Mouse (Mus musculus) myocyte (in vitro differentiated cells): ENCODE measurements at regions not wholly inside any gene's neighbourhood (a gene's known extent, or its start where the extent isn't known, plus 50 kb on each side); places are given as distances from the start of the nearest gene placed in this dataset.

Experiments used
- H3K27me3 ChIP-seq: one replicate; pipeline ENCODE4 v1.6.1; 2011; ENCODE audit not compliant: control insufficient read depth, insufficient read depth, insufficient read length
- H3K36me3 ChIP-seq: one replicate; pipeline ENCODE4 v1.6.1; 2011; ENCODE audit not compliant: control insufficient read depth, insufficient read depth
- H3K4me2 ChIP-seq: one replicate; pipeline ENCODE4 v1.6.1; 2011; ENCODE audit warnings: low read depth, control low read depth
- H3K4me3 ChIP-seq: one replicate; pipeline ENCODE4 v1.5.1; 2011; ENCODE audit warnings: mild to moderate bottlenecking, control low read depth, moderate library complexity
- H3K79me2 ChIP-seq: one replicate; pipeline ENCODE4 v1.6.1; 2011; ENCODE audit not compliant: control insufficient read depth, insufficient read depth
- H3ac ChIP-seq: one replicate; pipeline ENCODE4 v1.6.1; 2011; ENCODE audit not compliant: control insufficient read depth, insufficient read length
- CEBPB ChIP-seq: IDR thresholded peaks from 2 replicates; pipeline ENCODE4 v1.6.1; 2011; ENCODE audit warnings: mild to moderate bottlenecking, moderate library complexity; ENCODE audit not compliant: poor library complexity, insufficient read depth, severe bottlenecking
- E2F4 ChIP-seq: IDR thresholded peaks from one replicate; pipeline ENCODE4 v1.6.1; 2011; ENCODE audit warnings: mild to moderate bottlenecking, control low read depth, moderate library complexity; ENCODE audit not compliant: insufficient read depth
- MAX ChIP-seq: IDR thresholded peaks from one replicate; pipeline ENCODE4 v1.6.1; 2011; ENCODE audit warnings: low read depth, mild to moderate bottlenecking, control low read depth
- MYOD1 ChIP-seq, 3 experiments: IDR thresholded peaks; one replicate each; pipeline ENCODE4 v1.6.1; 2011; ENCODE audit warnings: control low read depth in 2 of 3, low read depth in 2 of 3, mild to moderate bottlenecking in 2 of 3, moderate library complexity in 1 of 3; ENCODE audit not compliant: insufficient read length in 2 of 3, control insufficient read depth in 1 of 3
- MYOG ChIP-seq, 3 experiments: IDR thresholded peaks; one replicate each; pipeline ENCODE4 v1.6.1; 2011; ENCODE audit warnings: control low read depth in 2 of 3, low read depth in 2 of 3, mild to moderate bottlenecking in 2 of 3; ENCODE audit not compliant: insufficient read length in 2 of 3, control insufficient read depth in 1 of 3, insufficient read depth in 1 of 3
- POLR2A ChIP-seq: IDR thresholded peaks from one replicate; pipeline ENCODE4 v1.6.1; 2011; ENCODE audit warnings: low read depth, mild to moderate bottlenecking, control low read depth, moderate library complexity; ENCODE audit not compliant: insufficient read length
- POLR2AphosphoS2 ChIP-seq: IDR thresholded peaks from one replicate; pipeline ENCODE4 v1.6.1; 2011; ENCODE audit warnings: low read depth, control low read depth; ENCODE audit not compliant: insufficient read length
- REST ChIP-seq: IDR thresholded peaks from one replicate; pipeline ENCODE4 v1.6.1; 2011; ENCODE audit warnings: mild to moderate bottlenecking, control low read depth, moderate library complexity; ENCODE audit not compliant: insufficient read depth, insufficient read length
- SRF ChIP-seq: IDR thresholded peaks from one replicate; pipeline ENCODE4 v1.6.1; 2011; ENCODE audit warnings: low read depth; ENCODE audit not compliant: control insufficient read depth, insufficient read length
- TCF12 ChIP-seq: IDR thresholded peaks from one replicate; pipeline ENCODE4 v1.6.1; 2011; ENCODE audit warnings: mild to moderate bottlenecking, control low read depth; ENCODE audit not compliant: poor library complexity, insufficient read depth, severe bottlenecking
- TCF3 ChIP-seq: IDR thresholded peaks from one replicate; pipeline ENCODE4 v1.6.1; 2011; ENCODE audit warnings: low read depth, control low read depth; ENCODE audit not compliant: insufficient read length
- USF1 ChIP-seq: IDR thresholded peaks from one replicate; pipeline ENCODE4 v1.6.1; 2011; ENCODE audit warnings: low read depth, mild to moderate bottlenecking, control low read depth, moderate library complexity

DNA sequence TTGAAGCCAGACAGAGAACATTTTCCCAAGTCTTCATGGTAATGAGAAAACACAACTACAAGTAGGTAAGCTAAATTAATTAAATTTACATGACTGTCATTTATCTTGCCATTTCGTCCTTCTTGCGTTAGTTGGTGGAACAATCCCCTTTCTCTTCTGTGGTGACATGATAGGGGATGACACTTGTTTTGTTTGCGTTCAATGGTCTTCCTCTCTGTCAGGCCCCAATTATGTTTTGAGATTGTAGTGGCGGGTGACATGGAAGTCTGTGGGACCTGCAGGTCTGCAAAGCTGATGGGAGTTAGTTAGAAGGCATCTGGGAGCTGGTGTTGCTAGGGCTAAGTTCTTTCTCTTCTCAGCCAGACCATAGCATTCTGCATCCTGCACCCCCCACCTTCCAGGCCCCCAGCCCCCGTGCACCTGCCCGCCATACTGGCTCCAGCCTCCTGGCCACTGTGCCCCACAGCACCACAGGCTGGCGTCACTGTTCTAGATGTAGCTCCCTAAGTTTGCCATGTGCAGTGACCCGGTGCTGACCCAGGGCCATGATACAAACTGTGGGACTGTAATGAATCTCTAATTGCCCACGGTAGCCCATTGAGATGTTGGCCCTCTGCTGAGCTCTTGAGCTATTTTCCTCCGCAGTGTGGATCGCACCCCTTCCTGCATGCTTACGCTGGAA is 528.7 kb downstream of the Sox2 start:
- Histone ChIP-seq H3ac (no peak overlapping the region), H3K27me3 (no peaks in the 10 kb centered on the region), H3K36me3 (no peaks in the 10 kb centered on the region), H3K4me3 (no peak overlapping the region), H3K79me2 (no peaks in the 10 kb centered on the region), H3K4me2 (no peak overlapping the region)
- TF ChIP-seq SRF = no peak
- TF ChIP-seq E2F4 = no peak
- no peak for TF ChIP-seq POLR2A
- no peak for TF ChIP-seq CEBPB
- no peak for TF ChIP-seq POLR2AphosphoS2
- no peak for TF ChIP-seq MYOG (IDR thresholded peaks at IDR 0.05; ENCODE audit: control insufficient read depth in 1 of 3, insufficient read depth in 1 of 3, insufficient read length in 2 of 3, low read depth in 2 of 3)
- no peak for TF ChIP-seq USF1
- TF ChIP-seq MAX = no peak

DNA sequence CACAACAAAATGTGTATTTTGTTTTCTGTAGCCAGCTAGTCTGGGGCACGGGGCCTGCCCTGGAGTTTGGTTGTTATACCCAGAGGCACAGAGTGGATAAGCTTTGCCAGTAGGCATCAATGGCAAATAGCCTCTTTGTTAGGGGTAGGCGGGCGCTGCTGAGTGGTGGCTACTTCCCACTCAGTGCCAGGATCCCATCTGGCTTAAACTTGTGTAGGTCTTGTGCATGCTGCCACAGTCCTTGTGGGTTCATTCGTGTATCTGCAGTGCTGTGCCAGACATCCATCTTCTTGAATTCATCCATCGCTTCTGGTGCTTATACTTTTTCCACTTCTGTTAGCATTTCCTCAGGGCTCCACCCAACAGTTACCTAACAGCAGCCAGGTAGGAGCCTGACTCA is 545.4 kb upstream of the Atp11b start:
- no peak for TF ChIP-seq REST
- no peak for TF ChIP-seq CEBPB
- no peak for TF ChIP-seq MYOD1 (IDR thresholded peaks at IDR 0.05; ENCODE audit: control insufficient read depth in 1 of 3, insufficient read length in 2 of 3, low read depth in 2 of 3)
- TF ChIP-seq SRF = no peak
- TF ChIP-seq MYOG (IDR thresholded peaks at IDR 0.05; ENCODE audit: control insufficient read depth in 1 of 3, insufficient read depth in 1 of 3, insufficient read length in 2 of 3, low read depth in 2 of 3) = no peak
- TF ChIP-seq USF1 = no peak
- no peak for TF ChIP-seq TCF12
- no peak for TF ChIP-seq POLR2AphosphoS2
- Histone ChIP-seq H3K4me2 (no peak overlapping the region), H3K4me3 (no peak overlapping the region)

DNA sequence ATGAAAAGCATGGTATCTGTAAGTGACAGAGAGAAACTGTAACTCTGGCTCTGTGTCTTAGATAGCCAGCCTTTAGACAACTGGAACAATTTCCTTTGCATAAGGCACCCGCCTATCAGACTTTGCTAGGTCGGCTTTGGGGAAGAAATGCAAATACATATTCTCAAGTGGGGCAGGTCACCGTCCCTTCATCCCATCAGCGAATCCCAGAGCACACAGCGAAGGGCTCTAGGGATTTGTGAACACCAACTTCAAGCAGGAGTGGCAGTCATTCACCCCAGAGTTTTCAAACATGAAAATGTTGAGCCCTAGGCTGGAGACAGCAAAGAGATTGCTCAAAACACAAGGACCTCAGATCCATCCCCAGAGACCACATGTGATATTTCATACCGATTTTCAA is 534.5 kb upstream of the Atp11b start:
- Histone ChIP-seq H3K79me2 (no peaks in the 10 kb centered on the region), H3ac (no peak overlapping the region)

More for the DNA sequence above, 545.4 kb upstream of the Atp11b start:
- no peaks in the 10 kb centered on the region for H3K79me2 ChIP-seq
- no peak overlapping the region for H3ac ChIP-seq
- H3K27me3 ChIP-seq = no peaks in the 10 kb centered on the region
- no peaks in the 10 kb centered on the region for H3K36me3 ChIP-seq

DNA sequence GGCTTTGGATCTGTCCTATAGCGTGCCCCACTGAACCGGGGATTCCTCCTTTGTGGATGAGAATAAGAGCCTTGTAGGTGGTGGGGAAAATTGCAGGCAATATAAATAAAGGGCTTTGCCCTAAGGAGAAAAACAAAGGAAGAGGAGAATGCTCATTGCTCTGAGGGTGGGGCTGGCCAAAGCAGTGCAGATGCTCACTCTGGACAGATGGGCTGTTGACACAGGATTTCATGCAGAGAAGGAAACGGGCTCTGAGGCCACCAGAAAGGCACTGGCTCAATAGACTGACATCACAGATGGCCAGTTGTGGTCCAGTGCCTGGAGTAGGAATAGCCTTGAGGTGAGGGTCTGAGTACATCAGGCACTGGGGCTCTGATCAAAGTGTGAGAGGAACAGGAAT is 532.7 kb upstream of the Atp11b start:
- Histone ChIP-seq H3K4me2 (no peak overlapping the region), H3K79me2 (no peaks in the 10 kb centered on the region), H3K27me3 (no peaks in the 10 kb centered on the region), H3K4me3 (no peak overlapping the region), H3ac (no peak overlapping the region), H3K36me3 (no peaks in the 10 kb centered on the region)
- no peak for TF ChIP-seq MAX
- no peak for TF ChIP-seq POLR2A
- TF ChIP-seq REST = no peak
- no peak for TF ChIP-seq SRF
- no peak for TF ChIP-seq E2F4
- no peak for TF ChIP-seq POLR2AphosphoS2
- no peak for TF ChIP-seq CEBPB
- TF ChIP-seq TCF3 = no peak
- no peak for TF ChIP-seq TCF12
- TF ChIP-seq USF1 = no peak
- no peak for TF ChIP-seq MYOD1 (IDR thresholded peaks at IDR 0.05; ENCODE audit: control insufficient read depth in 1 of 3, insufficient read length in 2 of 3, low read depth in 2 of 3)
- no peak for TF ChIP-seq MYOG (IDR thresholded peaks at IDR 0.05; ENCODE audit: control insufficient read depth in 1 of 3, insufficient read depth in 1 of 3, insufficient read length in 2 of 3, low read depth in 2 of 3)

More for the DNA sequence above, 534.5 kb upstream of the Atp11b start:
- TF ChIP-seq MYOG (IDR thresholded peaks at IDR 0.05; ENCODE audit: control insufficient read depth in 1 of 3, insufficient read depth in 1 of 3, insufficient read length in 2 of 3, low read depth in 2 of 3) (no peak), REST (no peak), CEBPB (no peak), POLR2A (no peak), TCF12 (no peak), TCF3 (no peak), MAX (no peak), E2F4 (no peak), USF1 (no peak), MYOD1 (IDR thresholded peaks at IDR 0.05; ENCODE audit: control insufficient read depth in 1 of 3, insufficient read length in 2 of 3, low read depth in 2 of 3) (no peak), POLR2AphosphoS2 (no peak), SRF (no peak)
- no peak overlapping the region for H3K4me2 ChIP-seq
- H3K27me3 ChIP-seq = no peaks in the 10 kb centered on the region
- H3K36me3 ChIP-seq = no peaks in the 10 kb centered on the region
- no peak overlapping the region for H3K4me3 ChIP-seq

DNA sequence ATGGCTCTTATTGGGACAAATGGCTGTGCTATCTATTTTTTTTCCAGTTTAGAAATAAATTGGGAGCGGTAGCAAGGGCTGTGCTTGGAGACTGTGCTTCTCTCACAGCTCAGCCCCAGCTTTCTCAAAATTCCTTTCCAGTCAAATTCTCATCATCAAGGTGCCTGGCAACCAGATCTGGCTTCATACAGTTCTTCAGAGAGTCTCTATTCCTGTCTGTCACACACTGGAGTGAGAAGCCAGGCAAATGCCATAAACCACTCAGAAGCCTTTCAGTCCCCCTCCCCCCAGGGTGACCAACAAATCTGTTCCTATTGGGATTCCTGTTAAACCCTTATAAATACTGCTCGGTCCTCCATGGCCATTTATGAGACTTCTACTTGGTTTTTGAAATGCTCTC is 531.7 kb upstream of the Atp11b start:
- Histone ChIP-seq H3ac (no peak overlapping the region), H3K36me3 (no peaks in the 10 kb centered on the region), H3K79me2 (no peaks in the 10 kb centered on the region), H3K4me3 (no peak overlapping the region), H3K27me3 (no peaks in the 10 kb centered on the region), H3K4me2 (no peak overlapping the region)
- no peak for TF ChIP-seq POLR2AphosphoS2
- no peak for TF ChIP-seq MYOD1 (IDR thresholded peaks at IDR 0.05; ENCODE audit: control insufficient read depth in 1 of 3, insufficient read length in 2 of 3, low read depth in 2 of 3)
